Mouse (Mus musculus): ENCODE measurements around the gene Elavl2. TPM values are rescaled to one million over a fixed set of nuclear protein-coding genes. Genes with fewer than 3 reads are reported as not detected.

Gene Elavl2
- not detected in 2 replicates for total RNA-seq (2015; ENCODE audit: low replicate concordance)
- not detected in 2 replicates for total RNA-seq (2017; ENCODE audit: low replicate concordance)

DNA sequence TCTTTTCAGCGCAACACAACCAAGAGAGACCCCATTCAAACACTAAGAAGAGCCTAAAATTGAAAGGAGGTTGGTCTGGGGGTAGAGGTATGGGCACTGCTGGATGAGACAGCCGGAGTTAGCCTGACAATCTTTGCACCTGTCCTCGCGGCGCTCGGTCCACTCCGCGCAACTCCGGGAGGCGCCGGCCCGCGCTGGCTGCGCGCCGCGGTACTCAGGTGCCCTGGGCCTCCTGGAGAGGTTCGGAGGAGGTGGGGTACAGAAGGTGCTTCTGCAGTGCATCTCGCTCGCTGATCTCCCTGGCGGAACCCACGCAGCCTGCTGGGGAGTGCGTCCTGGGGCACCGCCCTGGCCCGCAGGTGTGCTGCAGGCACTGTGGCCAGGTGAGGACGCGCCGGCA is at the start of gene Elavl2:
Gene Elavl2 (minus strand): TSS at position 363 of the 400 bp plus-strand sequence.
- ATAC-seq (replicated peaks; ENCODE audit: low FRiP score, poor library complexity, severe bottlenecking): no peak

DNA sequence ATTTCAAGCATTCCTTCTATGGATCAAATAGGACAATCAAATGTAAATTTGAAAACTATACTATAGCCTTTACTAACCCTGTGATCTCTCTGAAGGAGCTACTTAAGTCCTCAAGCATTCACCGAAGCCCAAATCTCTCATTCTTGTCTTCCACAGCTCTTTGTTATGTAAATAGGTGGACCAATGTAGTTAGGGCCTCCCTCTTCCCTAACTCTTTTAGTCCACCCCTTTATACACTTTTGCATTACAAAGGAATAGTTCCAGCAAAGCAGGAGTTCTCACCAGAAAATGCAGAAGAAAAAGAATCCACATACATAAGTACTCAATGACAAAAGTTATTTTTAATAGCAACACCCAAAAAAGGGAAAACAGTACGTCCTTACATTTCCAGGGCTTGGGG is 47.3 kb upstream of the Elavl2 start:
- ATAC-seq (replicated peaks; ENCODE audit: low FRiP score, poor library complexity, severe bottlenecking): no peak

DNA sequence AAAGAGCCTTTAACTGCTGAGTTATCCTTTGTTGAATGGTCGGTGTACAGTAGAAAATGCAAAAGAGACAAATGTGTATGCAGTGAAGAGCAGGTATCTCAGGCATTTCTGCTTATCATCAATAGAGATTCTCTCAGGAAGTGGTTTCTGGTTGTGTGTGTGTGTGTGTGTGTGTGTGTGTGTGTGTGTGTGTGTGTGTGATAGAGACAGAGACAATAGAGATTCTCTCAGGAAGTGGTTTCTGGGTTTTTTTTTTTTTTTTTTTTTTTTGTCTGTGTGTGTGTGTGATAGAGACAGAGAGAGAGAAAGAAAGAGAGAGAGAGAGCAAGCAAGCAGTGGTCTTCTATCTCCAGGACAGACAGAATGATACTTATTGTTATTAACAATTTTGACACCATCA is 15.0 kb upstream of the Elavl2 start:
- no peak for ATAC-seq (replicated peaks; ENCODE audit: low FRiP score, poor library complexity, severe bottlenecking)

DNA sequence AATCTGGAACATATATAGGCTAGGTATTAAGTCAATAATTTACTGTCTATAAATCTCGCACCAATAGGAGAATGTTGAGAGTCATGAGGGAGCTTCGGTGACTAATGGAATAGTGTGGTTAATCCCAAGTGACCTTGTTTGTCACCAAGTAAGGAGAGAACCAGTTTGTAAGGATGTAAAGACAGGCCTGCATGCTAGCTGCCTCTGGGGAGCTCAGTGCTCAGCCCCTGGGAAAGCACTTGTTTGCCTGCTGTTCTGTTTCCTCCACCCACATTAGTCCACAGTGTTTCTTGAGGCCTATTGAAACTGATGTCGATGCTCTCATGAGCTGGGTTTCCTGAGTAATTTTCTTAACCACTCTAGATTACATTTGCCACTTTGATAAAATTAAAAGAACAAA is 4.5 kb upstream of the Elavl2 start:
- no peak for ATAC-seq (replicated peaks; ENCODE audit: low FRiP score, poor library complexity, severe bottlenecking)

DNA sequence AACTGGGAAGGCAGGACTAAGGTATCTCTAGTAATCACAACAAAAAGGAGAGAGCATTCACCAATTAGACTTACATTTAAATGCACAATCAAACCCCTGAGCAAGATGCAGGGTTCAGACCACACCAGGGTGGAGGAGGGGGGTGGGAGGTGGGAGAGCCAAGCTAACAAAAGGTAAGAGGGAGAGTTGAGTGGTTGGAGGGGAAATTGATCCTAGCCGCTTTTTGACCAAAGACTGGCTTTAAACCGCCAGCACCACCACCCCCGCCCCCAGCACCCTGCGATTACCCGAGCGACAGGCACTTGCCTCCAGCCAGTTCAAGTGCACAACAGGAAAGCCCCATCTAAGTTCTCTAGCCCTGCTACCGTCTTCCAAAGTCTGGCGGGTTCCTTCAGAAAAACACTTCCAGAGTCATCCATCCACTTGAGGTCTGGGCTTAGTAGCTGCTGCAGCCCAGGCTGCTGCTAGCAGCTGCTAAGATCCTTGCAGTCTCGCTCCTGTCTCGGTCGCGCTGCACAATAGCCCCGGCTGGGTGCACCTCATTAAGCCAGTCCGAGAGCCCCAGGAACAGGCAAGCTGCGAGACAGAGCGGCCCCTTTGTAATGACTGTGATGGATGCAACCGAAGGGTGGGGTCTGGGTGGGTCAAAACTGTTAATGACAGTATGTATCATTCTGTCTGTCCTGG is 932 bp downstream of the Elavl2 start:
- no peak for ATAC-seq (replicated peaks; ENCODE audit: low FRiP score, poor library complexity, severe bottlenecking)

DNA sequence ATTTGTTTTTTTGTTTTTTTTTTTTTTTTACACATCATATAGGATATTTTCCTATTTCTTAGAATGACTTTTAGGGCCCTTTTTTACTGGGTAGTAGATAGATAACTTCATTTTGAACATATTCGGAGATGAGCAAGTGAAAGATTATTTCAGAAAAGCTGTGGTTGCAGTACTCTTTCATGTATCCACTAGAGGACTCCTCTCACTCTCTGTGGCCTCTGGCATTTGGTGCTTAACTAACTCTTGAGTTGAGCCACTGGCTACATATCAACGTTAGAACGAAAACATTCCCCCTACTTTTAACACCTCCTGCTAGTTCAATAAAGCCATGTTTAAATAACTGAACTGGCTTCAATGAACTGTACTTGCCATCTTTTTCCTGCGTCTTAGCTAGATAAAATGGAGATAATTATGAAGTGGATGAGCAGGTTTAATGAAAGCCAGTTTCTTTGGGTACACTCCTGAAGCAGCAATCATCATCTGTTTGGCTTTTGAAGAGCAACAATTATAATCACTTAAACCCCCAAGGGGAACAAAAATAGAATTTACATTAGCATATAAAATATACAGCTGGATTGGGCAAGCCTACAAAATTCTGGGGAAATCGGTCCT is 8.5 kb downstream of the Elavl2 start:
- ATAC-seq (replicated peaks; ENCODE audit: low FRiP score, poor library complexity, severe bottlenecking): no peak

DNA sequence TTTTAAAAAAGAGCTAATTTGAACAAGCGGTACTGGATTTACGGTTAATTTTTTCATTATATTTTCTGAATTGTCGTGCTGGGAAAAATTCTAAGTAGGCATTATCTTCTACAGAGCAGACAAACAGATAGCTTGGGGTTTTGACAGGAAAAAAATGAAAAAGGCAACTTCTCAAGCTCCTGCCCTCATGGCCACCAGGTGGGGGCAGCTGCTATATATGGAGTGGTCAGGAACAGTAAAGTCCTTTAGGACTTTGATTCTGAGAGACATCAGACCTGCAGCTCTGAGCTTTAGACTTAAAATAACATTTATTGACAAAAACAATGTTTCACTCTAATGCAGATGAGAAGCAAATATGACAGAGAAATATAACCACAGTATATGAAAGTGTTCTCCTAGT is 12.9 kb downstream of the Elavl2 start:
- no peak for ATAC-seq (replicated peaks; ENCODE audit: low FRiP score, poor library complexity, severe bottlenecking)

DNA sequence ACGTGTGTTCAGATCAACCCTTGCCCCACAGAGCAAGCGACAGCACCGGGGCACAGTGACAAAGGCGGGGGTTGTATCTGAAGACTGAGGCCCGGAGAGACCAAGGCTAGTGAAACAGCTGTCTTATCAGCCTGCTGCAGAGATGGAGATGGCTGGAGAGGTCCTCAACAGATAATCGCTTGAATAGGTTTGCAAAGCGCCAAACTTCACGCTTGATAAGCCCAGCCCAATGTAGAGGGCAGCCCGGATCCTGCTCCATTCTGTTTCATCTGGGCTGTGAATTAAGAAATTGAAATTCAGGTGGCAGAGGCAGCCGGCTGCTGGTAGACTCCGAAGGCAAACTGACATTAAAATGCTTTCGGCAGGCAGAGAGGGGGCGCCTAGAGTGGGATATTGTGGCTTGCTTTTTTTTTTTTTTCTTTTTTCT is 19.4 kb downstream of the Elavl2 start:
- ATAC-seq (replicated peaks; ENCODE audit: low FRiP score, poor library complexity, severe bottlenecking): no peak

DNA sequence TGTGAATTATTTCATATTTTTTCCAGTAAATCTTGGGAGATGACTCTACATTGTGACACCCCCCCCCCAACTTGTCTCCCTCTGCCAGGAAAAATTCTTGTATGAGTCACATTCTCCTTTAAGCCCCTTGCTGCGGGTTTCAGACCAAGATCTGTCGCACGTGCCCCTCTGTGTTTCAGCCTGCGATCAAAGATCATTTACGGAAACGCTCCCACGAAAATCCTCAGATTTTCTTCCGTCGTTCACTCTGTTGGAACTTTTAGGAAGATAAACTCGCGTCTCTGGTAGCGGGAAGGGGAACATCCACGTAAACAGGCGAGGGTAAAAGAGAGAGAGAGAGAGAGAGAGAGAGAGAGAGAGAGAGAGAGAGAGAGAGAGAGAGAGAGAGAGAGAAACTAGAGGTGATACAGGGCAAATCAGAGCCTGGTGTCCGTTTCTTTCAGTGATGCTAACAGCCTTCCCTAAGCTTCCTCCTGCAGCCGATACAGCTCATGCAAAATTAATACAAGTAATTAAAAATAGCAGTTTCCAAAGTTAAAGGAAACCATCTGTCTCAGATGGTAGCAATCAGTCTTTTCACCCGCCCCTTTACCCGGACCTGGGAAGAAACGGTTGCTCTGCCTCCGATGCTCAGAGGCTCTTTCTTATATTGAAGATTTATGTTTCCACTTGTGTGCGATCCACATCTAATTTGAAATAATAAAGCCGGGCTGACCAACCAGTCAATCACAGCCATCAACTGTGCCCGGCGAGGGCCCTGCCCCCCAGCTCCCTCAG is 20.1 kb downstream of the Elavl2 start:
- ATAC-seq (replicated peaks; ENCODE audit: low FRiP score, poor library complexity, severe bottlenecking): no peak

DNA sequence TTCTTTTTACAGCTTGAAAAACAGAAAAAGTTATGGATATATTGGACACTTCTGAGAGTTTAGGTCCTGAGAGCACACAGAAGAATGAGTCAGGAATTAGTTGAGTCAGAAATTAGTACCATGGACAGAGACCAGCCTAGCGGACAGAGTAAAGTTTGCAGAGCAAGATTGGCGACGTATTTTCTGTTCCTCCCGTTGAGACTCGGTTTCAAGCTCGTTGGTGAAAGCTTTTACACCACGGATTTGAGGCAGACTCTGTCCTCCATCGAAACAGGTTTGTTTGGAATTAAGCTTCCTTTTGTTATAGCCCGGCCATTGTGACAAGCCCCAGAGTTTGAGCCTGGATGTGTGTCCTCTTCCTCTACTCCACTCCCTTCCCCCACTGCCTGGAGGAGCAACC is 21.0 kb downstream of the Elavl2 start:
- no peak for ATAC-seq (replicated peaks; ENCODE audit: low FRiP score, poor library complexity, severe bottlenecking)

DNA sequence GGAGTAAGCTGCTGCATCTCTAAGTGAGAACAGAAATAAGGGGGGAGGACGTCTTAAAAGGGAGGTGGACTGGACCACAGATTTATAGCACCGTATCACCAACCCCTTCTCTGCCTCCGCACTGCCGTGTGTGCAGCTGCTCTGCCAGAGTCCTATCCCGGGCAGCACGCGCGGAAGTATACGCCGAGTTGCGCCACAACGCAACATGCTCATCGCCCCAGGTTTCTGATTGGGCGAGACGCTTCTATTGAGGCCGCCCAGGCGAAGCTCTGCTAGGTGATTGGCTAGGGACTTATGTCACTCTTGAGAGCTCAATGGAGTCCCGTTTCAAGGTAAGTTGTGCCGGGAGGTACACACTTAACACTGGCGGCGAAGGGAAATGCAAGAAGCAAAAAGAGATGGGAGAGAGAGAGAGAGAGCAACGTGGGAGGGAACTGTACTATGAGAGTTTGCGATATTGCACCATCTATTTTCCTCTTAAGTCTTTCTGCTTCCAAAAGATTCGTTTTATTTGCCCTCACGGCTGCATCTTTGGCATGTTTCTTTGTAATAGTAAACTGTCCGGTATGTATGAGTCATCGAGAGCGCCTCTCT is 24.2 kb downstream of the Elavl2 start:
- ATAC-seq (replicated peaks; ENCODE audit: low FRiP score, poor library complexity, severe bottlenecking): no peak

DNA sequence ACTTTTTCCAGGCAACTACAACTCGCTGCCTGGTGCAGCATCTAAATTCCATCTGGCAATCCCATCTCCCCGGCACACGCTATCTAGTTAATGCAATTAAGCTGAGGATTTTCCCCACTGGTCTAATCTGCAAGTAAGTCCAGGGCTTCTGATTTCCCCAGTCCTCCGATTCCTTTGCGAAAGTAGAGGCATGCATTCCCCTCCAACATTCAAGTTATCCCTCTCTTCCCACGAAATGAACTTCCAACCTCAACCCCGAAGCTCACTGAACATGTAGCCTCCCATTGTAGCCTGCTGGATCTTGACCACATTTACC is 25.3 kb downstream of the Elavl2 start:
- ATAC-seq (replicated peaks; ENCODE audit: low FRiP score, poor library complexity, severe bottlenecking): no peak

DNA sequence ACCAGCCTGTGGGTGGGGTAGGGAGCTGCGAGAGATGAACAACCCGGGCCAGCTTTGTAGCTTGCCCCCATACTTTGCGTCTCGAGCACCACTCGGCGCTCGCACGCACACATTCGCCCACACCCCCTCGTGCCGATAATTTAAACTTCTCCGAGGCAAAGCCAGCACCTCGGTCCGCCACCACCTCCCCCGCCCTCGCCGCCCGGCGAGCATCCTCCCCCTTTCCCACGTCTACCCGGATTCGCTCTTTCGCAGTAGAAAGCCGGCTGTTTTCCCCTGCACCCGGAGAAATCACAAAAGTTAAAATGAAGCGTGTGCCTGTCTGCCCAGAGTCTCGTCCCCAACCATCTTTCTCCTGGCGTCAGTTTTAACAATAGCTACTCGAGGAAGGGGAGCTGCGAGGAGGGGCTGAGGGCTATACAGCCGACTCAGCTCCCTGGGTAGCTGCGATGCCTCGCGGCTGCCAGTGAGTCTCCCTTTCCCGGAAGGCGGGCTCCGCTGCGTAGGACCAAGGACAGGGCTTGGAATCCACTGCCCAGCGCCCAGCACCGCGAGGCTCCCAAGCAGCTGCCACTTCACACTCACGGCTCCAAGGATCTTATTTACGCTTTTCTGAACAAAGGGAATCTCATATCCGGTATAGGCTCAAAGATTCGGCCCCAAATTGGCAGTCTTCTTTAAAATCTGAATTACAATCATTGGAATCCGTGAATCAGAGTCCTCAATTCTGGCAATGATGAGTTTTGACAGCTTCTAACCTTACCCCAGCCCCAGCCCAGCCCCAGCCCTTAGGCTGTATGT is 25.8 kb downstream of the Elavl2 start:
- ATAC-seq (replicated peaks; ENCODE audit: low FRiP score, poor library complexity, severe bottlenecking): no peak

DNA sequence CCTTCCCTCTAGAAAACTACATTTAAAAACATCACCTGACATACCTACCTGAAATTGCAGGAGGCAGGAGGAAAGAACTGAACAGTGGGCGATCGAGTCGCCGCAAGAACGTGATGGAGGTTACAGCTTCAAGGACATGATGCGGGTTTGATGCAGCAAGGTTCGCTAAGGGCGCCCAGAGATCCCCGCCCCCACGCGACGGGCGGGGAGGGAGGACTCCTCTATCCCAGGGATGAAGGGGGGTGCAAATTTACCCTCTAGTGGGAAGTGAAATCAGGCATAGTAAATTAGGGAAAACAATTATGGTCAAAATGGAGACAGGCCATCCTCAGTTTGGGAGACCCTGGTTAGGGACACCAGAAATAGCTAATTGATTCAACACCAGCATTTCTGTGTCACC is 27.7 kb downstream of the Elavl2 start:
- ATAC-seq (replicated peaks; ENCODE audit: low FRiP score, poor library complexity, severe bottlenecking): no peak

DNA sequence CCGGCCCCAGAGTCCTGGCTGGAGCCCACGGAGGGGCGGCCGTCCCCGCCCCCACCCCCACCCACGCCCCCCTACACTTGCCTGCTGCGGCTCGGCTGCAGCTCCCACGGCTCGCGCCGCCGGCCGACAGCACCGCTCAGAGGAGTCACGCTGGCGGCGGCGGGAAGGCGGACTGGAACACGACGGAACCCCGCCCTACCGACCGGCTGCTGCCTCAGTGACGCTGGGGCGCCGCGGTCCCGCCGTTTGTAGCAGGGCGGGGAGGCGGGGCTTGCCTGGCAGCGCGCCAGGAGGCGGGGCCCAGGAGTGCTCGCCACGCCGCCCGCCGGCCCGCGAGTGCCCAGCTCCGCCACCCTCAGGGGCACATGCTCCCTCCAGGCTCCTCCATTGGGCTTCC is 28.8 kb downstream of the Elavl2 start:
- ATAC-seq (replicated peaks; ENCODE audit: low FRiP score, poor library complexity, severe bottlenecking): no peak

DNA sequence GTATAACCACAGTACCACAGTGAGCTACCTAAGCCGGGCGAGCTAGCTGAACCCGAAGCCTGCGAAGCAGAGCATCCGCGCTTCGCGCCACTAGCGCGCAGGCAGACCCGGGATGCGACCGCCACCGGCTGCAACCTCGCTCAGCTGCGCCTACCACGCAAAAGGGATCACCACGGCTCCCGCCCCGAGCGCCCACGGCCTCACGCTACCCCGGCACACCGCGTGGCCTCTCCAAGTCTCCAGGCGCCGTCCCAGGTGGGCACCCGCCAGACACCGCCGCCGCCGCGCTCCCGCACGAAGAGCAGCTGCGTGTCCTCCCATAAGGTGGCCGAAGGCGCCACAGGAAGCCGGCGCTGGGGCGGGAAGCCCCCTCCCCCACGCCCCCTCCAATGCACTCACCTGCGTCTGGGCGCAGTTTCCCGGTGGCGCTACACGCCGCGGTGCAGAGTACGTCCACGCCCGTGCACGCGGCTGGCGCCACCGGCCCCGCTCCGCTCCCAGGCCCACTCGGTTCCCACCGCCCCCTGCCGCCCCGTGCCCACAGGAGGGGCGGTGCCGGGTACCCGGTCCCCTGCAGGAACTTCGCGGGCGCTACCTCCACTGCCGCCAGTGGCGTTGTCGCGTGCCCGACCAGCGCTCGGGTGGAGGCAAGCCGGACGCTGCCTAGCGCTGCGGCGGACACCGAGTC is 29.3 kb downstream of the Elavl2 start:
- no peak for ATAC-seq (replicated peaks; ENCODE audit: low FRiP score, poor library complexity, severe bottlenecking)

DNA sequence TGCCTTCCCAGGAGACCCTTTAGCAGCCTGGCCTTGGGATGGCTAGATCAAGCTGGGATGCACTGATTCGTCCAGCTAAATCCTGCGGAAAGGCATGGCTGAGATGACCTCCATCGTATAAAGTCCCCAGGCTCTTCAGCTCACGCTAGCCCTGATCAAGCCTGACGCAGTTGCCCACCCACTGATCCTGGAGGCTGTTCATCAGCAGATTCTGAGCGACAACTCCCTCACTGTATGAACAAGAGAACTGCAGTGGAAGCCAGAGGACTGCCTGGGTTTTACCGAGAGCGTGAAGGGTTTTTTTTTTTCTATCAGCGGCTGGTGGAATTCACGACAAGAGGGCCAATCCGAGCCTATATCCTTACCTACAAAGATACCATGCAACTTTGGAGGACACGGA is 35.3 kb downstream of the Elavl2 start:
- ATAC-seq (replicated peaks; ENCODE audit: low FRiP score, poor library complexity, severe bottlenecking): no peak

DNA sequence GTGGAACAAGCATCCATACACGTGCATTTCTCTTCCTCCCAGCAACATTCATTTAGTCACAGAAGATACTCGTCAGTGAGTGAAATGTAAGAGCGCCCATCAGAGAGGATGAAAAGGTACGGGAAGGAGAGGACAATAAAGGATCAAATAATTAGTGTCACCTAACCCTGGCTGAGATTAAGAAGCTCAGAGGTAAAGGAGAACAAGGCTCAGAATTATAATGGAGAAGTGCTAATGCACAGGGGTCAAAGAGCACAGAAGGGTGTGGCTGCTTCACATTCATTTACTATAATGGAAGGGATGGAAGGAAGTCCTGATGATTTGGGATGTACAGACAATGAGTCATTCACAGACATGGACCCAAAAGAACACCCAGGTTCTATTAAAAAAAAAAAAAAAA is 36.6 kb downstream of the Elavl2 start:
- no peak for ATAC-seq (replicated peaks; ENCODE audit: low FRiP score, poor library complexity, severe bottlenecking)

DNA sequence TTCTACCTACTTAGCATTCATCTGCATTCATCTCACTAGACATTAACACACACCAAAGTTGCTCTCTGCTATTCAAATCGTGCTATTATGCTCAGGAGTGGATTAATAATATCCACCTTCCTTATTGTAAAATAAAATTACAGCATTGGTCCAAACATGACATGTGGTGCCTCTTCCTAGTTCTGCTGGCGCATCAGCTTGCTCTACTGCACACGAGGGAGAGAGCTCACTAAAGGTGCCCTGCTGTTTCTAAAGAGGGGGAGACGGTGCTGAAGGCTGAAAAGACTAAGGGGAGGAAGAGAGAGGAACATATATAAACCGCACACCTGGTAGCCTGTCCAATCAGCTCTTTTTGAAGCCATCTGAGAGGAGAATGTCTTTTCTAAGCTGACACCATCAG is 38.1 kb downstream of the Elavl2 start:
- no peak for ATAC-seq (replicated peaks; ENCODE audit: low FRiP score, poor library complexity, severe bottlenecking)

Measured in erythroid progenitor cell, adult 5-6 weeks (primary cell).